9 mouse cellular contexts compared by ENCODE assay signal in the genomic region with DNA sequence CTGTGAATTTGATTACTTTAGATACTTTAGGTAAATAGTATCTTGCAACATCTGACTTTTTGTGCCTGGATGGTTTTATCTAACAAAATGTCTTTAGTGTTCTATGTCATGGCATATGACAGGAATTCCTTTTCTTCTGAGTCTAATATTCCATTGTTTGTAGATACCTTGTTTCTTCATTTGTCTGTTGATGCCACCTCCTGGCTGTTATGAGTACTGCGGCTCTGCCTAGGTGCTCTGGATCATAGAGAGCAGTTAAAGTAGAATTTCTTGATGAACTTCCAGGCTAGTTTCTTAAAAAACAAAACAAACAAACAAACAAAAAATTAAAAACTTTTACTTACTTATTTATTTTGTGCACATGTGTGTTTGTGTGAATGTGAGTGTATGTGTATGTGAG.
DNase-seq lines count a peak whose midpoint lies in the region; ATAC-seq lines count a peak whose summit lies in the region.
"Had no signal": no experiment of that assay in that cellular context is flagged by ENCODE, and none has a peak within 500 bp of the region (broad histone marks: within the 10 kb centered on the region; RNA-seq: fewer than 3 reads in every experiment).

No protein-coding gene starts in this region.

- H3K9me3 ChIP-seq in hindbrain, embryonic 11.5 days (ENCODE audit: control insufficient read depth, low read length), result no peaks in the 10 kb centered on the region
- no peaks in the 10 kb centered on the region for H3K9me3 ChIP-seq in hindbrain, embryonic 13.5 days
- H3K9me3 ChIP-seq in forebrain, embryonic 13.5 days (replicated peaks), result no peaks in the 10 kb centered on the region

- no peak for ATAC-seq in hindbrain, embryonic 11.5 days (ENCODE audit: low FRiP score)
- no peak for ATAC-seq in hindbrain, embryonic 13.5 days (ENCODE audit: low FRiP score)
- ATAC-seq in forebrain, embryonic 13.5 days, result no peak

- no peak overlapping the region for H3K4me2 ChIP-seq in hindbrain, embryonic 11.5 days (replicated peaks; ENCODE audit: low read depth, low read length)
- no peak overlapping the region for H3K4me2 ChIP-seq in hindbrain, embryonic 13.5 days
- no peak overlapping the region for H3K4me2 ChIP-seq in forebrain, embryonic 13.5 days

- H3K27ac ChIP-seq in hindbrain, embryonic 11.5 days (ENCODE audit: low read depth, low read length), result no peak overlapping the region
- no peak overlapping the region for H3K27ac ChIP-seq in hindbrain, embryonic 13.5 days
- H3K27ac ChIP-seq in forebrain, embryonic 13.5 days, result no peak overlapping the region

- no peak overlapping the region for H3K4me3 ChIP-seq in hindbrain, embryonic 11.5 days (ENCODE audit: low read depth, low read length)
- no peak overlapping the region for H3K4me3 ChIP-seq in hindbrain, embryonic 13.5 days
- no peak overlapping the region for H3K4me3 ChIP-seq in forebrain, embryonic 13.5 days
- H3K4me3 ChIP-seq: myocyte had no signal

- H3K9ac ChIP-seq in hindbrain, embryonic 11.5 days (ENCODE audit: low read depth, low read length), result no peak overlapping the region
- H3K9ac ChIP-seq in hindbrain, embryonic 13.5 days, result no peak overlapping the region
- H3K9ac ChIP-seq in forebrain, embryonic 13.5 days, result no peak overlapping the region

- no peaks in the 10 kb centered on the region for H3K36me3 ChIP-seq in hindbrain, embryonic 11.5 days (ENCODE audit: control insufficient read depth, insufficient read depth, low read length)
- H3K36me3 ChIP-seq in hindbrain, embryonic 13.5 days, result no peaks in the 10 kb centered on the region
- no peaks in the 10 kb centered on the region for H3K36me3 ChIP-seq in forebrain, embryonic 13.5 days (ENCODE audit: poor library complexity, severe bottlenecking)

- no peaks in the 10 kb centered on the region for H3K27me3 ChIP-seq in hindbrain, embryonic 11.5 days (ENCODE audit: control insufficient read depth, insufficient read depth, low read length)
- H3K27me3 ChIP-seq in hindbrain, embryonic 13.5 days, result no peaks in the 10 kb centered on the region
- H3K27me3 ChIP-seq in forebrain, embryonic 13.5 days, result no peaks in the 10 kb centered on the region

- H3K4me1 ChIP-seq in hindbrain, embryonic 11.5 days (replicated peaks; ENCODE audit: control insufficient read depth, insufficient read depth, low read length), result no peaks in the 10 kb centered on the region
- peaks cover 7% of the 10 kb centered on the region for H3K4me1 ChIP-seq in hindbrain, embryonic 13.5 days (replicated peaks)
- H3K4me1 ChIP-seq in forebrain, embryonic 13.5 days, result 0 out of 2 replicates have a peak, but pooled peaks cover 2% of the 10 kb centered on the region

- 79% methylated on average over 1 of the region's 1 CpGs for WGBS in hindbrain, embryonic 11.5 days
- WGBS in hindbrain, embryonic 13.5 days, result 68% methylated on average over 1 of the region's 1 CpGs
- WGBS in forebrain, embryonic 13.5 days, result 65% methylated on average over 1 of the region's 1 CpGs

- peak; percentile 38 for DNase-seq in hindbrain, embryonic 11.5 days (ENCODE audit: low spot score)
- DNase-seq in B cell, adult 2 months, result peak; percentile 69 to 71
- peak; percentile 39 for DNase-seq in T-cell, adult 2 months (ENCODE audit: low spot score)
- peak; percentile 54 for DNase-seq in embryo, embryonic 10.5 days (ENCODE audit: low spot score)
- DNase-seq in lung, adult 18-20 months, result peak; percentile 16 to 24
- DNase-seq in thymus, adult 18-20 months, result peak; percentile 18 to 22

Comparison
In these comparisons a context has a peak if more than half of its experiments do, and no peak if none do; other contexts are left out.
1. DNase-seq: peak in every context shown above with its lines; median percentile 70 in B cell, adult 2 months; 54 in embryo, embryonic 10.5 days; 39 in T-cell, adult 2 months; 38 in hindbrain, embryonic 11.5 days; 20 in lung, adult 18-20 months; 20 in thymus, adult 18-20 months.